Mouse (Mus musculus): ENCODE results near the gene En1. TPM values are rescaled to one million over a fixed set of nuclear protein-coding genes. Genes with fewer than 3 reads are reported as not detected.

En1 gene
- not detected in 2 replicates for total RNA-seq (2023)

GRCm38 (mm10) chr1:120602031-120602730 is at the start of gene En1:
Gene En1, plus strand, starts transcription at chr1:120602418.

Other genes with a start within 250 kb of the En1 start
- gene Marco, start 97.4 kb upstream of the En1 start, total RNA-seq (2023) = not detected in 2 replicates